Mouse (Mus musculus): ENCODE data around the gene Crmp1. TPM values are rescaled to one million over a fixed set of nuclear protein-coding genes. Genes with fewer than 3 reads are reported as not detected.

Crmp1 gene
- polyA plus RNA-seq, 1 experiment from 2014 or later: 404 TPM

- Histone ChIP-seq H3K4me3 (no peak overlapping the region), H3K9me3 (0 out of 2 replicates have a peak, but pooled peaks cover 5% of the 10 kb centered on the region), H3K27ac (replicated peaks) (no peak overlapping the region), H3K9ac (replicated peaks) (no peak overlapping the region), H3K4me1 (no peaks in the 10 kb centered on the region), H3K4me2 (replicated peaks) (no peak overlapping the region), H3K36me3 (peaks cover 60% of the 10 kb centered on the region), H3K27me3 (no peaks in the 10 kb centered on the region)
- ATAC-seq (ENCODE audit: low FRiP score, low read depth): no peak
- 90% methylated on average over 12 of the region's 12 CpGs for WGBS
These were observed 71.4 kb downstream of the Crmp1 start for GRCm38 (mm10) chr5:37312980-37313722.

DNA sequence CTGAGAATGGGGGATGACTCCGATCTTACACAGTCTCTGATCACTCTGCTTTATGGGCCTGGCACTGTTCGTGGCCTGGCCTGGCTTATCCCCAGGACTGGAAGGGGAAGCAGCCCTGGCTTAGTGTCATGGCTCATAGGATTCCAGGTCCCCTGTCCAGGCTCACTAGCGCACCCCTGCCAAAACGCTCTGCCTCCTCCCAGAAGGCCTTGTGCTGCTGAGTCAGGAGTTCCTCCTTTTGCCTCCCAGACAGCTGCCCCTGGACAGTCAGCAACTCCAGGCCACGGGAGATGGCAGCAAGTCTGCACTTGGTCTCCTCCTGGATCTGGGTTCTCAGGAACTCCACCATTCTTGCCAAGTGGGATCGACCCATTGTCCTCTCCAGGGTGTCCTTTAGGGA is 77.0 kb downstream of the Crmp1 start:
- Histone ChIP-seq H3K9ac (replicated peaks) (no peak overlapping the region), H3K27me3 (no peaks in the 10 kb centered on the region), H3K36me3 (peaks cover 68% of the 10 kb centered on the region), H3K4me2 (replicated peaks) (no peak overlapping the region), H3K4me1 (no peaks in the 10 kb centered on the region), H3K9me3 (0 out of 2 replicates have a peak, but pooled peaks cover 5% of the 10 kb centered on the region), H3K4me3 (no peak overlapping the region), H3K27ac (replicated peaks) (no peak overlapping the region)
- no peak for ATAC-seq (ENCODE audit: low FRiP score, low read depth)
- WGBS: 90% methylated on average over 6 of the region's 6 CpGs

- no peak overlapping the region for H3K4me3 ChIP-seq
- H3K4me2 ChIP-seq (replicated peaks): no peak overlapping the region
- no peak overlapping the region for H3K27ac ChIP-seq (replicated peaks)
- no peak for ATAC-seq (ENCODE audit: low FRiP score, low read depth)
- WGBS: 90% methylated on average over 3 of the region's 3 CpGs
- no peaks in the 10 kb centered on the region for H3K27me3 ChIP-seq
- H3K36me3 ChIP-seq: peaks cover 65% of the 10 kb centered on the region
- no peaks in the 10 kb centered on the region for H3K4me1 ChIP-seq
- H3K9me3 ChIP-seq: 0 out of 2 replicates have a peak, but pooled peaks cover 5% of the 10 kb centered on the region
- no peak overlapping the region for H3K9ac ChIP-seq (replicated peaks)
These were observed 78.4 kb downstream of the Crmp1 start for GRCm38 (mm10) chr5:37320174-37320573.

DNA sequence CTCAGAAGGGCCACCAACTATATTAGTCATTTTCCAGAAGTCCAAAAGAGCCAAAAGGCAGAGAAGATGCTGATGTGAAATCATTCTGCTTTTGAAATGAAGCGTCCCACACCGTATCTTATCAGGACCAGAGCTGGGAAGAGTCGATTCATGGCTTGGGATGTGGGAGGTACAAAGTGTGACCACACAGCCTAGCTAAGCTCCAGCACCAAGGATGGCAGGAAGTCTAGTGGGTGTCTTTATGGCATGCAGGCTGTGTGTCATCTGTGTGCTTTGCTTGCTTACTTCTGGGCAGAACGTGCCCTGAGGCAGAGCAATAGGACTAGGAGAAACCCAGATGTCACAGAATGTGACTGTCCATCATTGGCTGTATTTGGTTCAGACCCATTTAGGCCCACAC is 79.0 kb downstream of the Crmp1 start:
- peaks cover 65% of the 10 kb centered on the region for H3K36me3 ChIP-seq
- H3K27ac ChIP-seq (replicated peaks): no peak overlapping the region
- no peak overlapping the region for H3K4me3 ChIP-seq
- no peaks in the 10 kb centered on the region for H3K27me3 ChIP-seq
- H3K4me2 ChIP-seq (replicated peaks): no peak overlapping the region
- 0 out of 2 replicates have a peak, but pooled peaks cover 2% of the 10 kb centered on the region for H3K9me3 ChIP-seq
- no peaks in the 10 kb centered on the region for H3K4me1 ChIP-seq
- no peak overlapping the region for H3K9ac ChIP-seq (replicated peaks)
- 97% methylated on average over 4 of the region's 4 CpGs for WGBS
- no peak for ATAC-seq (ENCODE audit: low FRiP score, low read depth)

DNA sequence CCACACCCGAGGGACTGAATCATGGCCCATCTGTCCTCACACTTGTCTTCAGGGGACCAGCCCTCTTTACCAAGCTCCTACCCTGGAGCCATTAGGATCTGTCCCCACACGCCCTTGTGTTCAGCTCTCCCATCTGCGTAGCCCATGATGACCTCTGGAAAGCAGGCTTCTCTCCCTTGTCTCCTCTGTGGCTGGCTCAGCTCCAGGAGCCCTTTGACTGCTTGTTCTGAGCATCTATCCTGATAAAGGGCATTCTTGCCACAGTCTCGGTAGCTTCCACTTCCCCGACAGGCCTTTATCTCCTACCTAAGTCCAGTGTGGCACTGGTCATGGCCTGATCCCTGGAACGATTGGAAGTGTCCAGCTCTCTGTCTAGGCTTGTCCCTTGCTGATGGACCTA is 84.9 kb downstream of the Crmp1 start:
- no peaks in the 10 kb centered on the region for H3K4me1 ChIP-seq
- WGBS: 93% methylated on average over 6 of the region's 6 CpGs
- H3K9ac ChIP-seq (replicated peaks): no peak overlapping the region
- ATAC-seq (ENCODE audit: low FRiP score, low read depth): no peak
- H3K27me3 ChIP-seq: no peaks in the 10 kb centered on the region
- H3K36me3 ChIP-seq: peaks cover 50% of the 10 kb centered on the region
- H3K9me3 ChIP-seq: no peaks in the 10 kb centered on the region
- H3K4me2 ChIP-seq (replicated peaks): no peak overlapping the region
- no peak overlapping the region for H3K27ac ChIP-seq (replicated peaks)
- no peak overlapping the region for H3K4me3 ChIP-seq

DNA sequence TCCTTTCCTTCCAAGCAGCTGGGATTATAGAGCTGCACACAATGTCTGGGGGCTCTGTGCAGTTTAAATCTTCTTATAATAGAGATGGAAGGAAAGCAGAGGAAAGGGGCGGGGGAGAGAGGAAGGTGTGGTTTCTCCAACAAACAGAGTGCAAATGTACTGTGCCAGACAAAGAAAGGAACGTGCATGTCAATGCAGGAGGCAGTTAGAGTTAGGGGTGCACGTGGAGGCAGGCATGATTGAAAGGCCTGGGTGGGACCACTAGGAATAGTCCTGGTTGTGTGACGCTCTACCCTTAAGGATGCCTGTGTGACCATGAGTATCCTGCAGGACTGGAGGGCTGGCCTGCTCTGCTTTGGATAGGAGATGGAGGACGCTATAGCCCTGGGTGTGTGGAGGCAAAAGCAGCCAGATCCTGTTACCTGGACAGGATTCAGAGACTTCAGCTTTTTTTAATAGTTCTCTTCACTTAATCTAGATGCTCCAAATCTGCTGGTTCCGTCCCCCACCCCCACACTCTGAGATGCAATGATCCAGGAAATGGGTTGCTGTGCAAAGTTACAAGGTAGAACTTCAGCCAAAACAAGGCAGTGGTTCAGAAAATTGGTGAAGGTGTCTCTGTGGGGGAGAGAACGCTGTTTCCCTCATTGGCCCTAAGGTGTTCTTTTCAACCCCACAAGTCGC is 88.9 kb downstream of the Crmp1 start:
- no peaks in the 10 kb centered on the region for H3K9me3 ChIP-seq
- H3K4me3 ChIP-seq: no peak overlapping the region
- no peaks in the 10 kb centered on the region for H3K27me3 ChIP-seq
- no peak overlapping the region for H3K27ac ChIP-seq (replicated peaks)
- H3K4me2 ChIP-seq (replicated peaks): no peak overlapping the region
- no peak overlapping the region for H3K9ac ChIP-seq (replicated peaks)
- no peak for ATAC-seq (ENCODE audit: low FRiP score, low read depth)
- H3K4me1 ChIP-seq: peaks cover 9% of the 10 kb centered on the region
- 90% methylated on average over 8 of the region's 8 CpGs for whole genome bisulfite sequencing
- H3K36me3 ChIP-seq: peaks cover 30% of the 10 kb centered on the region

- no peak overlapping the region for H3K27ac ChIP-seq (replicated peaks)
- H3K9me3 ChIP-seq: no peaks in the 10 kb centered on the region
- no peak for ATAC-seq (ENCODE audit: low FRiP score, low read depth)
- no peak overlapping the region for H3K4me3 ChIP-seq
- no peaks in the 10 kb centered on the region for H3K27me3 ChIP-seq
- H3K36me3 ChIP-seq: peaks cover 25% of the 10 kb centered on the region
- WGBS: 88% methylated on average over 2 of the region's 2 CpGs
- no peak overlapping the region for H3K9ac ChIP-seq (replicated peaks)
- H3K4me1 ChIP-seq: peaks cover 14% of the 10 kb centered on the region
- H3K4me2 ChIP-seq (replicated peaks): no peak overlapping the region
These were observed 89.4 kb downstream of the Crmp1 start for GRCm38 (mm10) chr5:37331133-37331505.

GRCm38 (mm10) chr5:37332066-37332465 is 90.3 kb downstream of the Crmp1 start:
- H3K36me3 ChIP-seq: peaks cover 16% of the 10 kb centered on the region
- H3K27me3 ChIP-seq: no peaks in the 10 kb centered on the region; the same call in 1 of the 2 replicates
- H3K4me2 ChIP-seq (replicated peaks): no peak overlapping the region
- no peak overlapping the region for H3K9ac ChIP-seq (replicated peaks)
- 79% methylated on average over 4 of the region's 4 CpGs for WGBS
- no peak for ATAC-seq (ENCODE audit: low FRiP score, low read depth)
- no peak overlapping the region for H3K4me3 ChIP-seq
- H3K9me3 ChIP-seq: no peaks in the 10 kb centered on the region
- peaks cover 16% of the 10 kb centered on the region for H3K4me1 ChIP-seq
- no peak overlapping the region for H3K27ac ChIP-seq (replicated peaks)

DNA sequence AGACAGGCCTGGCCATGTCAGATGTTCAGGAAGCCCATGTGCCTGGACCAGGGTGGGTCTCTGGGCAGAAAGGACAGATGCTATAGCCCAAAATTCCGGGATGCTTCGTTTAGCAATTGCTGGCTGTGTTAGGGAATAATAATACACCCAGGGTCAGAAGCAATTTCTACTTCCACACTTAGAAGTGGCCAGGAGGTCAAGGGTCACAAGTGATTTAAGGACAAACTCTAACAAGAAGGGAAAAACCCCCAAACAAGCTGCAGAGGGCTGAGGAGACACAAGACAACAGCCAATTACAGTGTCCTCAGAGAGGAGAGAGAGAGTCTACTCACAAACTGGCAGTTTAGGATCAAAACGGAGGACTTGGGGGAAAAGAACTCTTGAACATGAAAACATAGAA is 93.3 kb downstream of the Crmp1 start:
- H3K4me2 ChIP-seq (replicated peaks): no peak overlapping the region
- H3K27ac ChIP-seq (replicated peaks): no peak overlapping the region
- ATAC-seq (ENCODE audit: low FRiP score, low read depth): no peak
- no peak overlapping the region for H3K4me3 ChIP-seq
- H3K9me3 ChIP-seq: no peaks in the 10 kb centered on the region
- H3K27me3 ChIP-seq: peaks cover 10% of the 10 kb centered on the region; the same call in 1 of the 2 replicates
- H3K9ac ChIP-seq (replicated peaks): no peak overlapping the region
- H3K4me1 ChIP-seq: peaks cover 44% of the 10 kb centered on the region
- 80% methylated on average over 3 of the region's 3 CpGs for WGBS
- H3K36me3 ChIP-seq: 0 out of 2 replicates have a peak, but pooled peaks cover 4% of the 10 kb centered on the region

GRCm38 (mm10) chr5:37336485-37337105 is 94.9 kb downstream of the Crmp1 start, which contains the start of gene Evc:
Gene Evc, minus strand, starts transcription at chr5:37336894.
- Histone ChIP-seq H3K9me3 (no peaks in the 10 kb centered on the region), H3K27me3 (peaks cover 10% of the 10 kb centered on the region; the same call in 1 of the 2 replicates), H3K36me3 (0 out of 2 replicates have a peak, but pooled peaks cover under 1% of the 10 kb centered on the region), H3K4me1 (peaks cover 44% of the 10 kb centered on the region), H3K9ac (replicated peaks) (peak within 1 kb of the TSS; percentile 66), H3K4me3 (peak within 1 kb of the TSS; percentile 63), H3K27ac (replicated peaks) (no peak within 1 kb of the TSS), H3K4me2 (replicated peaks) (peak within 1 kb of the TSS; percentile 97)
- ATAC-seq (ENCODE audit: low FRiP score, low read depth): peak; percentile 77
- WGBS: under 1% methylated on average over 48 of the region's 48 CpGs

- H3K9me3 ChIP-seq: no peaks in the 10 kb centered on the region
- WGBS: 57% methylated on average over 3 of the region's 3 CpGs
- peaks cover 10% of the 10 kb centered on the region; the same call in 1 of the 2 replicates for H3K27me3 ChIP-seq
- 0 out of 2 replicates have a peak overlapping the region, but pooled peaks have one; percentile 52 for H3K27ac ChIP-seq (replicated peaks)
- no peak for ATAC-seq (ENCODE audit: low FRiP score, low read depth)
- H3K36me3 ChIP-seq: no peaks in the 10 kb centered on the region
- H3K4me3 ChIP-seq: 0 out of 2 replicates have a peak overlapping the region, but pooled peaks have one; percentile 8
- H3K4me2 ChIP-seq (replicated peaks): peak overlapping the region; percentile 97
- H3K4me1 ChIP-seq: peaks cover 44% of the 10 kb centered on the region
- H3K9ac ChIP-seq (replicated peaks): peak overlapping the region; percentile 61
These were observed 96.0 kb downstream of the Crmp1 start for GRCm38 (mm10) chr5:37337696-37338095.

GRCm38 (mm10) chr5:37338288-37338687 is 96.5 kb downstream of the Crmp1 start, which contains the start of gene Evc2:
Gene Evc2, plus strand, starts transcription at chr5:37338499.
- H3K9me3 ChIP-seq: no peaks in the 10 kb centered on the region
- under 1% methylated on average over 27 of the region's 27 CpGs for WGBS
- H3K4me2 ChIP-seq (replicated peaks): peak within 1 kb of the TSS; percentile 97
- peak within 1 kb of the TSS; percentile 52; the same call in 1 of the 2 replicates for H3K27ac ChIP-seq (replicated peaks)
- peak within 1 kb of the TSS; percentile 54 for H3K4me3 ChIP-seq
- peak within 1 kb of the TSS; percentile 61 for H3K9ac ChIP-seq (replicated peaks)
- H3K27me3 ChIP-seq: peaks cover 10% of the 10 kb centered on the region; the same call in 1 of the 2 replicates
- no peaks in the 10 kb centered on the region for H3K36me3 ChIP-seq
- H3K4me1 ChIP-seq: peaks cover 44% of the 10 kb centered on the region
- peak; percentile 84 for ATAC-seq (ENCODE audit: low FRiP score, low read depth)
